Mouse (Mus musculus): ENCODE measurements around the gene Atp7b.

Atp7b gene

GRCm38 (mm10) chr8:22025241-22025640, 34.9 kb downstream of the Atp7b start:
- no peak for DNase-seq (ENCODE audit: low read depth)

GRCm38 (mm10) chr8:22022244-22022643, 37.9 kb downstream of the Atp7b start:
- no peak for DNase-seq (ENCODE audit: low read depth)

GRCm38 (mm10) chr8:22019498-22019897, 40.6 kb downstream of the Atp7b start:
- no peak for DNase-seq (ENCODE audit: low read depth)

GRCm38 (mm10) chr8:22017731-22018130, 42.4 kb downstream of the Atp7b start:
- no peak for DNase-seq (ENCODE audit: low read depth)

- DNase-seq (ENCODE audit: low read depth): no peak
Measured at GRCm38 (mm10) chr8:22013034-22013707, 46.9 kb downstream of the Atp7b start.

- no peak for DNase-seq (ENCODE audit: low read depth)
Measured at GRCm38 (mm10) chr8:22009403-22009802, 50.7 kb downstream of the Atp7b start.

GRCm38 (mm10) chr8:22006423-22006822, 53.7 kb downstream of the Atp7b start:
- DNase-seq (ENCODE audit: low read depth): no peak

GRCm38 (mm10) chr8:22004750-22005522, 55.2 kb downstream of the Atp7b start:
- no peak for DNase-seq (ENCODE audit: low read depth)

- peak; percentile 35 for DNase-seq (ENCODE audit: low read depth)
Measured at GRCm38 (mm10) chr8:21995181-21995580, 64.9 kb downstream of the Atp7b start.

- peak; percentile 46 for DNase-seq (ENCODE audit: low read depth)
Measured at GRCm38 (mm10) chr8:21992184-21992583, 67.9 kb downstream of the Atp7b start.

- DNase-seq (ENCODE audit: low read depth): peak; percentile 7
Measured at GRCm38 (mm10) chr8:21981664-21982337, 78.3 kb downstream of the Atp7b start.

- DNase-seq (ENCODE audit: low read depth): no peak
Measured at GRCm38 (mm10) chr8:21978193-21978592, 81.9 kb downstream of the Atp7b start.

GRCm38 (mm10) chr8:21969475-21969874, 90.6 kb downstream of the Atp7b start, which contains the start of gene Ccdc70:
TSS of gene Ccdc70 (plus strand) at chr8:21969775.
- DNase-seq (ENCODE audit: low read depth): no peak

- no peak for DNase-seq (ENCODE audit: low read depth)
Measured at GRCm38 (mm10) chr8:21966646-21967045, 93.5 kb downstream of the Atp7b start.

GRCm38 (mm10) chr8:21958414-21958813, 101.7 kb downstream of the Atp7b start, which contains the start of gene Fam90a1a:
TSS of gene Fam90a1a (plus strand) at chr8:21958714.
- DNase-seq (ENCODE audit: low read depth): no peak

- no peak for DNase-seq (ENCODE audit: low read depth)
Measured at GRCm38 (mm10) chr8:21956336-21956735, 103.8 kb downstream of the Atp7b start.

GRCm38 (mm10) chr8:21955321-21955720, 104.8 kb downstream of the Atp7b start:
- DNase-seq (ENCODE audit: low read depth): peak; percentile 68

- no peak for DNase-seq (ENCODE audit: low read depth)
Measured at GRCm38 (mm10) chr8:21947311-21948017, 112.6 kb downstream of the Atp7b start.

- no peak for DNase-seq (ENCODE audit: low read depth)
Measured at GRCm38 (mm10) chr8:21946462-21946861, 113.6 kb downstream of the Atp7b start, which contains the start of gene Defb13. TSS of gene Defb13 (plus strand) at chr8:21946762.
